16 mouse cellular contexts compared by ENCODE assay signal in the genomic region with DNA sequence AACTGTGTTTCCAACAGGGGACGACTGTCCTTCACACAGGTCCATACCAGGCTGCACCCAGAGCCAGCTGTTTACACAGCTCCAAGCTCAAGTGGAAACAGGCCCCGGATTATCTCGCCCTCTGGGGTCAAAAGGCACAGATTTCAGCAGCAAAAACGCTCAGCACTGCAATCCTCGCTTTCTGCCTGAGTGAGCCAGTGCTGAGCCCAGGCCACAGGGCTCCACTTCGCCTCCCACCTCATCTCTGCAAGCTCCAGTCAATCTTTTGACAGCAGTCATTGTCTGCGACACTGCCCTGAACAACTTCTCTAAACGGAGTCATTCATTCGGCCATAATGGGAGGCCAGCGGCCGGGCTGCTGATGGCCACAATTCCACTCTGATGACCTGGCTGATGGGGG. TPM values are rescaled to one million over a fixed set of nuclear protein-coding genes. Genes with fewer than 3 reads are reported as not detected.
DNase-seq lines count a peak whose midpoint lies in the region; ATAC-seq and TF ChIP-seq lines count a peak whose summit lies in the region.
"Had no signal": no experiment of that assay in that cellular context is flagged by ENCODE, and none has a peak within 500 bp of the region (broad histone marks: within the 10 kb centered on the region; RNA-seq: fewer than 3 reads in every experiment).

No protein-coding gene starts in this region.

- H3K9ac ChIP-seq in hindbrain, embryonic 16.5 days (ENCODE audit: low read depth, low read length), result no peak overlapping the region
- no peak overlapping the region for H3K9ac ChIP-seq in stomach, embryonic 14.5 days (replicated peaks; ENCODE audit: low read depth, low read length)
- no peak overlapping the region for H3K9ac ChIP-seq in stomach, postnatal 0 days (ENCODE audit: low read length)
- no peak overlapping the region for H3K9ac ChIP-seq in liver, embryonic 12.5 days
- H3K9ac ChIP-seq: heart, embryonic 15.5 days; limb, embryonic 12.5 days had no signal

- H3K4me1 ChIP-seq in hindbrain, embryonic 10.5 days (replicated peaks), result peaks cover 43% of the 10 kb centered on the region
- no peaks in the 10 kb centered on the region for H3K4me1 ChIP-seq in hindbrain, embryonic 16.5 days (ENCODE audit: control insufficient read depth, insufficient read depth, low read depth, low read length)
- H3K4me1 ChIP-seq in stomach, embryonic 14.5 days (ENCODE audit: control insufficient read depth, insufficient read depth, low read length), result no peaks in the 10 kb centered on the region
- H3K4me1 ChIP-seq in stomach, postnatal 0 days (replicated peaks; ENCODE audit: control insufficient read depth, insufficient read depth), result no peaks in the 10 kb centered on the region
- peaks cover 7% of the 10 kb centered on the region; the same call in 1 of the 2 replicates for H3K4me1 ChIP-seq in liver, embryonic 12.5 days
- H3K4me1 ChIP-seq: heart, embryonic 15.5 days; limb, embryonic 12.5 days had no signal

- 10% methylated on average over 11 of the region's 11 CpGs for WGBS in hindbrain, embryonic 10.5 days
- WGBS in hindbrain, embryonic 16.5 days, result 8% methylated on average over 11 of the region's 11 CpGs
- WGBS in stomach, embryonic 14.5 days, result 27% methylated on average over 11 of the region's 11 CpGs
- 24% methylated on average over 11 of the region's 11 CpGs for WGBS in stomach, postnatal 0 days
- WGBS in liver, embryonic 12.5 days (ENCODE audit: insufficient replicate concordance), result 35% methylated on average over 11 of the region's 11 CpGs

- peaks cover 100% of the 10 kb centered on the region for H3K27me3 ChIP-seq in hindbrain, embryonic 10.5 days (ENCODE audit: insufficient read depth, poor library complexity, severe bottlenecking)
- 0 out of 2 replicates have a peak, but pooled peaks cover 2% of the 10 kb centered on the region for H3K27me3 ChIP-seq in hindbrain, embryonic 16.5 days (replicated peaks; ENCODE audit: control insufficient read depth, insufficient read depth, low read length)
- H3K27me3 ChIP-seq in stomach, embryonic 14.5 days (ENCODE audit: control insufficient read depth, insufficient read depth, low read length), result no peaks in the 10 kb centered on the region; the same call in 1 of the 2 replicates
- no peaks in the 10 kb centered on the region for H3K27me3 ChIP-seq in stomach, postnatal 0 days (ENCODE audit: control insufficient read depth, insufficient read depth, low read length)
- no peaks in the 10 kb centered on the region for H3K27me3 ChIP-seq in liver, embryonic 12.5 days (replicated peaks)

- TF ChIP-seq CTCF in stomach, postnatal 0 days (IDR thresholded peaks at IDR 0.05; ENCODE audit: low read depth), result no peak

- no peak for TF ChIP-seq EP300 in stomach, postnatal 0 days (optimal IDR thresholded peaks at IDR 0.05)

- no peak for ATAC-seq in hindbrain, embryonic 16.5 days
- 0 out of 2 replicates have a peak, but pooled peaks have one; percentile 49 for ATAC-seq in stomach, embryonic 14.5 days (ENCODE audit: insufficient number of reproducible peaks, insufficient read depth, low FRiP score, low read depth)
- no peak for ATAC-seq in stomach, postnatal 0 days (ENCODE audit: low FRiP score, low TSS enrichment)
- ATAC-seq in liver, embryonic 12.5 days, result peak; percentile 54
- ATAC-seq: inflammation-experienced regulatory T-cells, adult 6 months had no signal

- H3K9me3 ChIP-seq in hindbrain, embryonic 10.5 days, result no peaks in the 10 kb centered on the region
- no peaks in the 10 kb centered on the region for H3K9me3 ChIP-seq in hindbrain, embryonic 16.5 days (ENCODE audit: control insufficient read depth, low read length)
- H3K9me3 ChIP-seq in stomach, embryonic 14.5 days (ENCODE audit: control insufficient read depth, low read depth, low read length), result no peaks in the 10 kb centered on the region
- no peaks in the 10 kb centered on the region for H3K9me3 ChIP-seq in stomach, postnatal 0 days (ENCODE audit: control insufficient read depth, low read length)
- no peaks in the 10 kb centered on the region for H3K9me3 ChIP-seq in liver, embryonic 12.5 days (replicated peaks)
- H3K9me3 ChIP-seq: heart, embryonic 15.5 days; limb, embryonic 12.5 days had no signal

- no peak overlapping the region for H3K4me3 ChIP-seq in hindbrain, embryonic 10.5 days
- no peak overlapping the region for H3K4me3 ChIP-seq in hindbrain, embryonic 16.5 days (ENCODE audit: low read length)
- no peak overlapping the region for H3K4me3 ChIP-seq in stomach, embryonic 14.5 days (ENCODE audit: low read depth, low read length)
- H3K4me3 ChIP-seq in stomach, postnatal 0 days (ENCODE audit: low read depth, low read length), result no peak overlapping the region
- no peak overlapping the region for H3K4me3 ChIP-seq in liver, embryonic 12.5 days
- H3K4me3 ChIP-seq: gastrocnemius, adult 2 months; heart, embryonic 15.5 days; limb, embryonic 12.5 days; myocyte had no signal

- no peaks in the 10 kb centered on the region for H3K36me3 ChIP-seq in hindbrain, embryonic 10.5 days
- no peaks in the 10 kb centered on the region for H3K36me3 ChIP-seq in hindbrain, embryonic 16.5 days (ENCODE audit: control insufficient read depth, insufficient read depth, low read length)
- no peaks in the 10 kb centered on the region for H3K36me3 ChIP-seq in stomach, embryonic 14.5 days (ENCODE audit: control insufficient read depth, insufficient read depth, low read length)
- no peaks in the 10 kb centered on the region for H3K36me3 ChIP-seq in stomach, postnatal 0 days (ENCODE audit: control insufficient read depth, insufficient read depth, low read length)
- H3K36me3 ChIP-seq in liver, embryonic 12.5 days, result no peaks in the 10 kb centered on the region
- H3K36me3 ChIP-seq: heart, embryonic 15.5 days; limb, embryonic 12.5 days had no signal

- H3K27ac ChIP-seq in hindbrain, embryonic 10.5 days, result peak overlapping the region; percentile 59
- H3K27ac ChIP-seq in hindbrain, embryonic 16.5 days (ENCODE audit: low read depth, low read length), result no peak overlapping the region
- no peak overlapping the region for H3K27ac ChIP-seq in stomach, embryonic 14.5 days (ENCODE audit: low read length)
- H3K27ac ChIP-seq in stomach, postnatal 0 days (replicated peaks), result no peak overlapping the region
- H3K27ac ChIP-seq in liver, embryonic 12.5 days, result peak overlapping the region; percentile 24; the same call in 1 of the 2 replicates
- H3K27ac ChIP-seq: gastrocnemius, adult 2 months; heart, embryonic 15.5 days; limb, embryonic 12.5 days; macrophage had no signal

- DNase-seq in hindbrain, embryonic 10.5 days (ENCODE audit: low spot score), result peak; percentile 75
- no peak for DNase-seq in stomach, postnatal 0 days (ENCODE audit: low spot score)
- DNase-seq in spleen, postnatal 14 days (ENCODE audit: low spot score in 2 of 2), result no peak
- no peak for DNase-seq in frontal cortex, adult 2 months (ENCODE audit: extremely low spot score in 1 of 2, low spot score in 1 of 2)
- no peak for DNase-seq in cerebellum, adult 11-12 months
- DNase-seq: cerebellum, postnatal 14 days; gastrocnemius, adult 2 months; thymus, postnatal 25 days had no signal

- H3K4me2 ChIP-seq in hindbrain, embryonic 16.5 days (ENCODE audit: low read length), result no peak overlapping the region
- no peak overlapping the region for H3K4me2 ChIP-seq in stomach, embryonic 14.5 days (replicated peaks; ENCODE audit: low read depth, low read length)
- H3K4me2 ChIP-seq in stomach, postnatal 0 days (replicated peaks; ENCODE audit: low read depth), result no peak overlapping the region
- H3K4me2 ChIP-seq in liver, embryonic 12.5 days, result no peak overlapping the region
- H3K4me2 ChIP-seq: heart, embryonic 15.5 days; limb, embryonic 12.5 days had no signal

RNA-seq across cellular contexts. Expression of a gene that starts 36.3 kb away (rescaled TPM):
- polyA plus RNA-seq in hindbrain, embryonic 10.5 days (2016; fragmentation: Nextera tagmentation; extraction: Ambion mirVana), result 2.7 and 3.2 TPM in 2 replicates
- 0.10 TPM in 1 of 2 replicates, not detected in the other for polyA plus RNA-seq in hindbrain, embryonic 16.5 days (2015; fragmentation: Nextera tagmentation; extraction: Ambion mirVana)
- polyA plus RNA-seq in stomach, embryonic 14.5 days (2014; fragmentation: Nextera tagmentation; extraction: Ambion mirVana), result not detected in 2 replicates
- polyA plus RNA-seq in stomach, postnatal 0 days (2015; fragmentation: Nextera tagmentation; extraction: Ambion mirVana), result not detected in 2 replicates
- polyA plus RNA-seq in liver, embryonic 12.5 days (2016; fragmentation: Nextera tagmentation; extraction: Ambion mirVana), result 0.32 TPM in 1 of 2 replicates, not detected in the other
- not detected in 2 replicates for polyA plus RNA-seq in frontal cortex, adult 2 months (2012; rRNA removed)
- polyA plus RNA-seq: heart, embryonic 15.5 days; inflammation-experienced regulatory T-cells, adult 6 months; macrophage; myocyte had no signal

Comparison
In these comparisons a context has a peak if more than half of its experiments do, and no peak if none do; other contexts are left out.
1. H3K27ac ChIP-seq: peak in hindbrain, embryonic 10.5 days (single experiment) and liver, embryonic 12.5 days (single experiment); none in hindbrain, embryonic 16.5 days (single experiment), stomach, embryonic 14.5 days (single experiment) and stomach, postnatal 0 days (single experiment).
2. ATAC-seq: peak in stomach, embryonic 14.5 days (single experiment) and liver, embryonic 12.5 days (single experiment); none in hindbrain, embryonic 16.5 days (single experiment) and stomach, postnatal 0 days (single experiment).